Mouse (Mus musculus): ENCODE results near the gene Dnajc27. TPM values are rescaled to one million over a fixed set of nuclear protein-coding genes. Genes with fewer than 3 reads are reported as not detected.

Gene Dnajc27
- polyA plus RNA-seq, 1 experiment from 2014 or later, result 8.8 TPM

DNA sequence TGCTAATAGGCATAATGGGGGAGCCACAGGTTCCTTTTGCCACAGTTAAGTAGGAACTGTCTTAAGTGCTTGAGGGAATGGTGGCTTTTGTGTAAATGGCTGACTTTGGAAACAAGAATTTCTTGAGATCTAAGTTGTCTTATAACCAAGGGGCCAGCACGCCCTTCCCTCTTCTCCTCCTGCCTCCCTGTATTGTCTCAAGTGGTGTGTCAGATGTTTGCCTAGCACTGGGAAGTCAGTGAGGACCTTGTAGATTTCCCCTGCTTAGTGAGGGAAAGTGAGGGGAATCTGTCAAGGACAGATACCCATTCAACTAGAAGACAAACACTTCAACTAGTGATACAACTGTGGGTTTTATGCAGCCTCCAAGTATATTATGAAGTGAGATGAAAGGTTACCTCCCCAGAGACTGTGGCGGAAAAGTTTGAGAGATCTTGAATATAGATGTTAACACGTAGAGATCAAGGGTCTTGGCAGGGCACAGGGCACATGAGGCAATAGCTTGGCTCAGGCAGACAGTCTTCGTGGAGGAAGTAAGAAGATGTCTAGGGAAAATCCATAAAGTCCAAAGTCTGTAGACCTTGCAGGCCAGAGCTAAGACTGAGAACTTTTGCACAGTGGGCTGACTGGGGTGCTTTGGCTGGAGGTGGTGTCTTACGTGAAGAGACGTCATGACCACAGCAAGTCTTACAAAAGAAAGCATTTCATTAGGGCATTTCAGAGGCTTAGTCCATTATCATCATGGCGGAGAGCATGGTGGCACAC is 76.7 kb downstream of the Dnajc27 start:
- Histone ChIP-seq H3K9ac (ENCODE audit: low read depth, low read length) (no peak overlapping the region), H3K36me3 (ENCODE audit: control insufficient read depth, insufficient read depth, low read length) (no peaks in the 10 kb centered on the region), H3K9me3 (ENCODE audit: control insufficient read depth, low read length) (no peaks in the 10 kb centered on the region), H3K4me3 (ENCODE audit: low read length) (no peak overlapping the region), H3K27ac (ENCODE audit: low read depth, low read length) (no peak overlapping the region), H3K27me3 (ENCODE audit: control insufficient read depth, insufficient read depth, low read length) (no peaks in the 10 kb centered on the region), H3K4me1 (ENCODE audit: control insufficient read depth, insufficient read depth, low read length) (no peaks in the 10 kb centered on the region), H3K4me2 (replicated peaks; ENCODE audit: low read depth, low read length) (no peak overlapping the region)
- WGBS, result 88% methylated on average over 7 of the region's 7 CpGs
- no peak for ATAC-seq (ENCODE audit: low FRiP score, low TSS enrichment)

Other genes starting within 250 kb of the Dnajc27 start
- 3.6 and 4.8 TPM in 2 replicates for gene Pomc, start 127.6 kb upstream of the Dnajc27 start, polyA plus RNA-seq (2014; fragmentation: Nextera tagmentation; extraction: Ambion mirVana)
- gene Efr3b, start 43.7 kb upstream of the Dnajc27 start, polyA plus RNA-seq (2014; fragmentation: Nextera tagmentation; extraction: Ambion mirVana), result 2.3 and 3.1 TPM in 2 replicates
- gene Adcy3, start 50.5 kb downstream of the Dnajc27 start, polyA plus RNA-seq (2014; fragmentation: Nextera tagmentation; extraction: Ambion mirVana), result 4.3 and 7.4 TPM in 2 replicates
- 7.6 and 8.8 TPM in 2 replicates for gene Ptrhd1, start 151.4 kb downstream of the Dnajc27 start, polyA plus RNA-seq (2014; fragmentation: Nextera tagmentation; extraction: Ambion mirVana)
- gene Cenpo, start 151.7 kb downstream of the Dnajc27 start, polyA plus RNA-seq (2014; fragmentation: Nextera tagmentation; extraction: Ambion mirVana), result 12.0 and 15.4 TPM in 2 replicates